Mouse (Mus musculus): Measurements from ENCODE around the gene Cdh23. TPM values are rescaled to one million over a fixed set of nuclear protein-coding genes. Genes with fewer than 3 reads are reported as not detected.
A peak's percentile ranks its signal among the peaks of the same experiment; 100 is the strongest.

The Cdh23 gene
- total and polyA plus RNA-seq, 3 experiments: 4.7 to 7.7 (median 7.0) TPM

DNA sequence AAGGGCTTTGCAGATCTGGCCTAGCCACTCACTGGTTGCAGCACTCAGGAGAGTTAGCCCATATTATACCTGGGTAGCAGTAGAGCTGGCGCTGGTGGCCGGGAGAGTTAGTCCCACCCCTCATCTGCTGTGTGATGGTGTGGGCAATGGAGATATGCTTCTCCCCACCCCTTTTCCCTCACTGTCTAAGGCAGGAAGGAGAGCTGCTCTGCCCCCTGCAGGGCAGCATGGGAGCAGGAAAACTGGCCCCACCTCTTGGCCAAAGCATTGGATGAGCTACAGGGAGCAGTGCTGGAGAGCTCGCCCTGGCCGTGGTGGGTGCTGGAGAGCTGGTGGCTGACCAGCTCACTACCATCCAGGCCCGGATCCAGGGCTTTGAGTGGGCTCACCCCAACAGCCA, 80.4 kb downstream of the Cdh23 start:
- Histone ChIP-seq H3K27me3 (ENCODE audit: control insufficient read depth, insufficient read depth, low read length) (no peaks in the 10 kb centered on the region), H3K9ac (ENCODE audit: low read depth, low read length) (no peak overlapping the region), H3K4me3 (no peak overlapping the region), H3K4me1 (ENCODE audit: control insufficient read depth, insufficient read depth, low read length) (no peaks in the 10 kb centered on the region), H3K27ac (no peak overlapping the region), H3K79me2 (replicated peaks; ENCODE audit: control insufficient read depth, insufficient read depth, low read length) (no peaks in the 10 kb centered on the region), H3K36me3 (ENCODE audit: control insufficient read depth, insufficient read depth, low read length) (no peaks in the 10 kb centered on the region)
- intact Hi-C loops (cut with DNase I): loop anchor here (5.0 kb wide), 1 partner anchor 71 kb away; no protein-coding TSS in a partner anchor
- TF ChIP-seq CTCF (IDR thresholded peaks at IDR 0.05): peak; percentile 48
- TF ChIP-seq EP300 (IDR thresholded peaks at IDR 0.05; ENCODE audit: insufficient read depth, low read depth, low read length): no peak
- WGBS: 45% methylated on average over 5 of the region's 5 CpGs
- DNase-seq: no peak

DNA sequence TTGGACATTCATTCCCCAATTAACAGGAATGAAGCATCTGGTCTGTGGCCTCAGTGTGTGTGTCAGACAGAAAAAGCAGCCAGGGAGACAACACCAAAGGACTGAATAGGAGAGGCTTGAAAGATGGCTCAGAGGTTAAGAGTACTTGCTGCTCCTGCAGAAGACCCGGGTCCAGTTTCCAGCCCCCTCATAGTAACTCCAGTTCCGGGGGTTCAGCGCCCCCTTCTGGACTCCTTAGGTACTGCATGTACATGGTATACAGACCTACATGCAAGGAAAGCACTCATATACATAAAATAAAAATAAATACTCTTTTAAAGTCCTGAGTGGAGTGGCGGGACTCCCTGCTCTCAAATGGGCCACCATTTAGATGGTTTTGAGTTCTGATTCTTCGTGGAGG, 83.4 kb downstream of the Cdh23 start:
- H3K9ac ChIP-seq (ENCODE audit: low read depth, low read length): no peak overlapping the region
- H3K4me3 ChIP-seq: no peak overlapping the region
- 24% methylated on average over 5 of the region's 5 CpGs for WGBS
- intact Hi-C loops (cut with DNase I): loop anchor here (5.0 kb wide), 1 partner anchor 81 kb away; no protein-coding TSS in a partner anchor
- no peaks in the 10 kb centered on the region for H3K4me1 ChIP-seq (ENCODE audit: control insufficient read depth, insufficient read depth, low read length)
- H3K27ac ChIP-seq: no peak overlapping the region
- no peak for TF ChIP-seq POLR2A (IDR thresholded peaks at IDR 0.05; ENCODE audit: insufficient read depth, low read depth, low read length)
- TF ChIP-seq EP300 (IDR thresholded peaks at IDR 0.05; ENCODE audit: insufficient read depth, low read depth, low read length): no peak
- TF ChIP-seq CTCF (IDR thresholded peaks at IDR 0.05): peak; percentile 69
- no peaks in the 10 kb centered on the region for H3K27me3 ChIP-seq (ENCODE audit: control insufficient read depth, insufficient read depth, low read length)
- DNase-seq: no peak
- no peaks in the 10 kb centered on the region for H3K36me3 ChIP-seq (ENCODE audit: control insufficient read depth, insufficient read depth, low read length)
- no peaks in the 10 kb centered on the region for H3K79me2 ChIP-seq (replicated peaks; ENCODE audit: control insufficient read depth, insufficient read depth, low read length)

DNA sequence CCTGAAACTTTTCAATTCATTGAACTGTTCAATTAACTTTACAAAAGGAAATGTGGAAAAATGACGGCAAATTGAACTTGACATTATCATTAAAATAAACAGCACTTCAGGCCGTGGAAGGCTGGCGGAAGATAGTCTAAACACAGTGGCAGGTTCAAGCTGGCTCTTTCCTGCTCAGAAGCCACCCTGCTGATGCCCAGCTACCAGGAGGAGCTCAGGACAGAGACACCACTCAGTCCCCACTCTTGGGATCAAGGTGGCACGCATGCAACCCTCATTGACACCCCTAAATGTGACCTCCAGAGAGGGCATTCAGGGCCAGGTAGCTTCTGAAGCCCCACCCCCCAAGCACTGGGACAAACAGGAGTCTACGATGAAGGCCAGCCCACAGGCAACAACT, 89.1 kb downstream of the Cdh23 start:
- H3K4me1 ChIP-seq (ENCODE audit: control insufficient read depth, insufficient read depth, low read length): no peaks in the 10 kb centered on the region
- H3K79me2 ChIP-seq (replicated peaks; ENCODE audit: control insufficient read depth, insufficient read depth, low read length): no peaks in the 10 kb centered on the region
- DNase-seq: no peak
- intact Hi-C loops (cut with DNase I): no loop called here
- TF ChIP-seq EP300 (IDR thresholded peaks at IDR 0.05; ENCODE audit: insufficient read depth, low read depth, low read length) (no peak), CTCF (IDR thresholded peaks at IDR 0.05) (no peak), POLR2A (IDR thresholded peaks at IDR 0.05; ENCODE audit: insufficient read depth, low read depth, low read length) (no peak)
- 69% methylated on average over 5 of the region's 5 CpGs for WGBS
- H3K9ac ChIP-seq (ENCODE audit: low read depth, low read length): no peak overlapping the region
- H3K27me3 ChIP-seq (ENCODE audit: control insufficient read depth, insufficient read depth, low read length): no peaks in the 10 kb centered on the region
- no peak overlapping the region for H3K4me3 ChIP-seq
- H3K36me3 ChIP-seq (ENCODE audit: control insufficient read depth, insufficient read depth, low read length): no peaks in the 10 kb centered on the region
- no peak overlapping the region for H3K27ac ChIP-seq

DNA sequence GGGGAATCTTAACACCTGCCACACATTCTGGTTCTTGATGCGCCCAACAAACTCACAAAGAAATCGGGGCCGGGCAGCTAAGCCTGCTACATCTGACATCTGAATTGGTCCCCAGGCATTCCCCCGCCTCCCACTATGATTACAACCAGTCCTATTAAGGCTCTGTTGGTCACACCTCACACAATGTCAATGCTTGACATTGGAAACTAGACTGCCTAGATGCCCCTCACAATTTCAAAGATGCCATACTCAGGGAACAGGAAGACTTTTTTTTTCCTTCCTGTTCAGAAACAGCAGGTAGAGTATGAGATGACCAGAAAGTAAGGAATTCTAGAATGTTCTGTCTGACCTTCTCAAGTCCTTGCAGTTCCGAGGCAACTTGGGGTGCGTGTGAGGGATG, 89.6 kb downstream of the Cdh23 start:
- Histone ChIP-seq H3K27me3 (ENCODE audit: control insufficient read depth, insufficient read depth, low read length) (no peaks in the 10 kb centered on the region), H3K4me3 (no peak overlapping the region), H3K4me1 (ENCODE audit: control insufficient read depth, insufficient read depth, low read length) (no peaks in the 10 kb centered on the region), H3K36me3 (ENCODE audit: control insufficient read depth, insufficient read depth, low read length) (no peaks in the 10 kb centered on the region), H3K9ac (ENCODE audit: low read depth, low read length) (no peak overlapping the region), H3K79me2 (replicated peaks; ENCODE audit: control insufficient read depth, insufficient read depth, low read length) (no peaks in the 10 kb centered on the region), H3K27ac (no peak overlapping the region)
- WGBS: 86% methylated on average over 6 of the region's 6 CpGs
- no peak for TF ChIP-seq EP300 (IDR thresholded peaks at IDR 0.05; ENCODE audit: insufficient read depth, low read depth, low read length)
- TF ChIP-seq CTCF (IDR thresholded peaks at IDR 0.05): no peak
- TF ChIP-seq POLR2A (IDR thresholded peaks at IDR 0.05; ENCODE audit: insufficient read depth, low read depth, low read length): no peak
- intact Hi-C loops (cut with DNase I): no loop called here
- DNase-seq: no peak

DNA sequence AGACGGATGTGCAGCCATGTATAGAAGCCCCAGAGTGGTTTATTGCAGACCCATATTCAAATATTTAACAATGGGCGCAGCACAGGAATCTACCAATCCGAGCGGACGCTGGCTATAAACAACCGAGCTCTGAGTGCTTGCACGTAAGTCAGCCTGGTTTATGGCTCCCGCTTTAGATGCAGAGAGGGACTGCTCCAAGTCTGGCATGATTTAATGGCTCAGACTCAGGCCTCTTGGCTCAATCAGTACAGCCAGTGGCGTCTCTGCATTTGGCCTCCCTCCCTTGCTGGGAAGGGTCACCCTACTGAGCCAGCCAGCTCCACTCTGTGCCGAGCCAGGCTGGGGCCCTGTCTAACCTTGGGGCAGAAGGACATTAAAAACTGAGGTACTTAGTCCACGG, 94.1 kb downstream of the Cdh23 start:
- no peak overlapping the region for H3K4me3 ChIP-seq
- DNase-seq: no peak
- no peaks in the 10 kb centered on the region for H3K4me1 ChIP-seq (ENCODE audit: control insufficient read depth, insufficient read depth, low read length)
- H3K27me3 ChIP-seq (ENCODE audit: control insufficient read depth, insufficient read depth, low read length): no peaks in the 10 kb centered on the region
- 82% methylated on average over 11 of the region's 11 CpGs for WGBS
- no peak overlapping the region for H3K27ac ChIP-seq
- H3K36me3 ChIP-seq (ENCODE audit: control insufficient read depth, insufficient read depth, low read length): no peaks in the 10 kb centered on the region
- H3K79me2 ChIP-seq (replicated peaks; ENCODE audit: control insufficient read depth, insufficient read depth, low read length): no peaks in the 10 kb centered on the region
- TF ChIP-seq CTCF (IDR thresholded peaks at IDR 0.05) (no peak), EP300 (IDR thresholded peaks at IDR 0.05; ENCODE audit: insufficient read depth, low read depth, low read length) (no peak), POLR2A (IDR thresholded peaks at IDR 0.05; ENCODE audit: insufficient read depth, low read depth, low read length) (no peak)
- intact Hi-C loops (cut with DNase I): no loop called here
- no peak overlapping the region for H3K9ac ChIP-seq (ENCODE audit: low read depth, low read length)

DNA sequence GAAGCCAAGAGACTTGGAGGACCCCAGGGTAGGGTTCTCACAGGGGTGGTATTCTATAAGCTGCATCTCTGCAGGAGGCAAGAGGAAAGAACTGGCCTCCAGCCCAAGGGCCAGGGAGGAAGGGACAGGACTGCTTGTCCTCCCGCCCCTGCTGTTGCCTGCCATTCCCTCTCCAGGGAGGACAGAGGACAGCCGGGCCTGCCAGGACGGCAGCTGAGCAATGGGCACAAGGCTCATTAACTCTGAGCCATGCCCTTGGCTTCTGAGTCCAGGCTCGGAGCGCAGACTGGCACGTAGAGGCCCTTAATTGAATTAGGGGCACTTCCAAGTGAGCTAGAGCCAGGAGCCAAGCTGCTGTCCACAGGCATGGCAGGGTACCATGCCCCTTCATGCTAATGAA, 101.1 kb downstream of the Cdh23 start:
- intact Hi-C loops (cut with DNase I): loop anchor here (5.0 kb wide), 1 partner anchor 63 kb away; no protein-coding TSS in a partner anchor

More for the DNA sequence above, 101.1 kb downstream of the Cdh23 start:
- 76% methylated on average over 6 of the region's 6 CpGs for WGBS
- Histone ChIP-seq H3K27me3 (ENCODE audit: control insufficient read depth, insufficient read depth, low read length) (no peaks in the 10 kb centered on the region), H3K36me3 (ENCODE audit: control insufficient read depth, insufficient read depth, low read length) (no peaks in the 10 kb centered on the region), H3K27ac (no peak overlapping the region), H3K79me2 (replicated peaks; ENCODE audit: control insufficient read depth, insufficient read depth, low read length) (no peaks in the 10 kb centered on the region), H3K4me1 (ENCODE audit: control insufficient read depth, insufficient read depth, low read length) (no peaks in the 10 kb centered on the region), H3K4me3 (no peak overlapping the region), H3K9ac (ENCODE audit: low read depth, low read length) (no peak overlapping the region)
- DNase-seq: no peak
- TF ChIP-seq POLR2A (IDR thresholded peaks at IDR 0.05; ENCODE audit: insufficient read depth, low read depth, low read length) (no peak), EP300 (IDR thresholded peaks at IDR 0.05; ENCODE audit: insufficient read depth, low read depth, low read length) (no peak), CTCF (IDR thresholded peaks at IDR 0.05) (no peak)

Measured in heart, adult 2 months (tissue).